Mouse (Mus musculus) stomach, embryonic 15.5 days (tissue): ENCODE measurements around the gene Nucks1. TPM values are rescaled to one million over a fixed set of nuclear protein-coding genes. Genes with fewer than 3 reads are reported as not detected.

Experiments
- polyA plus RNA-seq: library from polyadenylated mRNA; unstranded; fragments of >200 nt; fragmentation: Nextera tagmentation; extraction: Ambion mirVana; gene quantifications from 2 replicates; pipeline ENCODE4 v1.2.1, GENCODE M21; 2015

Gene Nucks1
- polyA plus RNA-seq, 1 experiment from 2014 or later: 71.6 TPM

Other genes with a start within 250 kb of the Nucks1 start
- 6.8 and 8.6 TPM in 2 replicates for gene Rab7b, start 221.8 kb upstream of the Nucks1 start, polyA plus RNA-seq
- 5.1 and 7.6 TPM in 2 replicates for gene Slc26a9, start 166.5 kb upstream of the Nucks1 start, polyA plus RNA-seq
- 2.6 and 3.5 TPM in 2 replicates for gene Pm20d1, start 113.2 kb upstream of the Nucks1 start, polyA plus RNA-seq
- gene Slc41a1, start 83.0 kb upstream of the Nucks1 start, polyA plus RNA-seq: 13.3 and 17.0 TPM in 2 replicates
- gene Rab29, start 43.3 kb upstream of the Nucks1 start, polyA plus RNA-seq: 25.0 and 26.5 TPM in 2 replicates
- 5.5 and 6.0 TPM in 2 replicates for gene Slc45a3, start 52.4 kb downstream of the Nucks1 start, polyA plus RNA-seq
- gene Elk4, start 97.1 kb downstream of the Nucks1 start, polyA plus RNA-seq: 20.4 and 24.4 TPM in 2 replicates
- 9.8 and 11.9 TPM in 2 replicates for gene Mfsd4a, start 157.5 kb downstream of the Nucks1 start, polyA plus RNA-seq
- 7.2 and 9.7 TPM in 2 replicates for gene Cdk18, start 229.2 kb downstream of the Nucks1 start, polyA plus RNA-seq